Mouse (Mus musculus) left cerebral cortex, postnatal 14 days (tissue): Measurements from ENCODE around the gene Ackr4. TPM values are rescaled to one million over a fixed set of nuclear protein-coding genes. Genes with fewer than 3 reads are reported as not detected.

ENCODE experiments used
- DNase-seq, 2 experiments: peaks; one replicate each; pipeline ENCODE4 v3.0.0; 2021 to 2022; ENCODE audit warnings: low spot score in 2 of 2, mixed read lengths in 1 of 2
- intact Hi-C: fragments of 180-260 bp; cut with DNase I; formaldehyde crosslinking; loops from one replicate; pipeline ENCODE4 v1.15.1; 2025
- long read RNA-seq, 2 experiments: library from polyadenylated mRNA; stranded (forward); transcript quantifications; one replicate each; pipeline ENCODE4 v2.0.0; 2021
- total RNA-seq, 2 experiments: library from RNA; stranded (reverse); gene quantifications; 2 replicates each; pipeline ENCODE4 v1.2.3; 2021

Ackr4 gene
- under 1 TPM; 0.35 to 0.47 TPM for total RNA-seq
- long read RNA-seq, experiment 1, partial matches to known transcripts, result 0 of 1 reads
- long read RNA-seq, experiment 1, other reads (novel, unspliced or antisense), result 1 of 1 reads
- long read RNA-seq, experiment 2, partial matches to known transcripts, result 0 of 1 reads
- long read RNA-seq, experiment 2, other reads (novel, unspliced or antisense), result 1 of 1 reads

GRCm38 (mm10) chr9:104126833-104127232, at the start of gene Ackr4:
TSS of gene Ackr4 (minus strand) at chr9:104126933.
- DNase-seq, result no peak
- intact Hi-C loops, result no loop called here

GRCm38 (mm10) chr9:104172342-104172741, 45.6 kb upstream of the Ackr4 start:
- intact Hi-C loops, result loop anchor here (5.0 kb wide), 1 partner anchor 115 kb away; no protein-coding TSS in a partner anchor
- DNase-seq, result no peak

- no peak for DNase-seq
- intact Hi-C loops, result loop anchor here (5.0 kb wide), 1 partner anchor 114 kb away; no protein-coding TSS in a partner anchor
Measured at GRCm38 (mm10) chr9:104171651-104172050, 44.9 kb upstream of the Ackr4 start.

- intact Hi-C loops, result loop anchor here (5.0 kb wide), 1 partner anchor 113 kb away; no protein-coding TSS in a partner anchor
- no peak for DNase-seq
Measured at GRCm38 (mm10) chr9:104169986-104170385, 43.3 kb upstream of the Ackr4 start.

- intact Hi-C loops, result no loop called here
- no peak for DNase-seq
Measured at GRCm38 (mm10) chr9:104165926-104166325, 39.2 kb upstream of the Ackr4 start.

GRCm38 (mm10) chr9:104164194-104164593, 37.5 kb upstream of the Ackr4 start:
- no peak for DNase-seq
- intact Hi-C loops, result no loop called here

GRCm38 (mm10) chr9:104161117-104161516, 34.4 kb upstream of the Ackr4 start:
- no peak for DNase-seq
- intact Hi-C loops, result no loop called here

GRCm38 (mm10) chr9:104157291-104157690, 30.6 kb upstream of the Ackr4 start:
- no peak for DNase-seq
- intact Hi-C loops, result no loop called here

GRCm38 (mm10) chr9:104156506-104156905, 29.8 kb upstream of the Ackr4 start:
- intact Hi-C loops, result no loop called here
- no peak for DNase-seq

GRCm38 (mm10) chr9:104155100-104155715, 28.5 kb upstream of the Ackr4 start:
- DNase-seq, result no peak
- intact Hi-C loops, result no loop called here

- intact Hi-C loops, result loop anchor here (5.0 kb wide), 1 partner anchor 35 kb away; no protein-coding TSS in a partner anchor
- no peak for DNase-seq
Measured at GRCm38 (mm10) chr9:104152121-104152520, 25.4 kb upstream of the Ackr4 start.

GRCm38 (mm10) chr9:104148969-104149368, 22.2 kb upstream of the Ackr4 start:
- intact Hi-C loops, result no loop called here
- DNase-seq, result no peak

GRCm38 (mm10) chr9:104146683-104147082, 19.9 kb upstream of the Ackr4 start:
- intact Hi-C loops, result no loop called here
- no peak for DNase-seq

- no peak for DNase-seq
- intact Hi-C loops, result no loop called here
Measured at GRCm38 (mm10) chr9:104144314-104144996, 17.7 kb upstream of the Ackr4 start.

GRCm38 (mm10) chr9:104142805-104143204, 16.1 kb upstream of the Ackr4 start:
- intact Hi-C loops, result no loop called here
- DNase-seq, result no peak

GRCm38 (mm10) chr9:104140351-104140750, 13.6 kb upstream of the Ackr4 start:
- no peak for DNase-seq
- intact Hi-C loops, result no loop called here

GRCm38 (mm10) chr9:104130141-104130755, 3.5 kb upstream of the Ackr4 start:
- no peak for DNase-seq
- intact Hi-C loops, result no loop called here

GRCm38 (mm10) chr9:104128110-104128509, 1.4 kb upstream of the Ackr4 start:
- intact Hi-C loops, result no loop called here
- peak; percentile 60 to 83 for DNase-seq

- intact Hi-C loops, result no loop called here
- DNase-seq, result no peak
Measured at GRCm38 (mm10) chr9:104123622-104124021, 3.1 kb downstream of the Ackr4 start.

GRCm38 (mm10) chr9:104123101-104123500, 3.6 kb downstream of the Ackr4 start:
- intact Hi-C loops, result no loop called here
- no peak for DNase-seq
